Mouse (Mus musculus) erythroid progenitor cell, adult 5-6 weeks (primary cell): ENCODE measurements around the gene Lrrc4. TPM values are rescaled to one million over a fixed set of nuclear protein-coding genes. Genes with fewer than 3 reads are reported as not detected.

Source experiments
- ATAC-seq: replicated peaks from 2 replicates; pipeline ENCODE4 v1.8.0; 2016; ENCODE audit warnings: moderate number of reproducible peaks, mild to moderate bottlenecking, moderate TSS enrichment, inconsistent platforms; ENCODE audit not compliant: poor library complexity, low FRiP score, severe bottlenecking
- total RNA-seq, 2 experiments: library from RNA; stranded (forward) in 1 of 2; stranded (reverse) in 1 of 2; fragments of 150-400 nt in 1 of 2; fragments of 186-747, 209-891 nt in 1 of 2; gene quantifications; 2 replicates each; pipeline versions ENCODE4 v1.2.3 to v1.2.4; 2015 to 2017; ENCODE audit warnings: low replicate concordance in 2 of 2

Gene Lrrc4
- total RNA-seq, 2 experiments from 2014 or later: not detected

DNA sequence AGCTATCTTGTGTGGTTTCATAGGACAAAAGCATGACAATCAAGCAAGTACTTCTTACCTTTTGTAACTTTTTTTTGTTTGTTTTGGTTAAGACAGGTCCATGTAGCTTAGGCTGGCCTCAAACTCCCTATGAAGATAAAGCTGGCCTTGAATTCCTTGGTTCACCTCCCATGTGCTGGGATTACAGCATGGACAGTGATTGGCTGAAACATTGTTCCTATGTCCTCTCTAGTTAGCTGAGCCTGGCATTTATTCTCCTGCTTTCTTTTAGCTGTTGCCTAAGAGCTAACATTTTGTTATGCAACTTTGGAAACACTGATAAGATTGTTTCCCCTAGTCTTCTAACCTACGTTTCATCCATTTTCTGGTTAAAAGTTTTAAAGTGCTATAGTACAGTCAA, 93.9 kb downstream of the Lrrc4 start:
- ATAC-seq: no peak

DNA sequence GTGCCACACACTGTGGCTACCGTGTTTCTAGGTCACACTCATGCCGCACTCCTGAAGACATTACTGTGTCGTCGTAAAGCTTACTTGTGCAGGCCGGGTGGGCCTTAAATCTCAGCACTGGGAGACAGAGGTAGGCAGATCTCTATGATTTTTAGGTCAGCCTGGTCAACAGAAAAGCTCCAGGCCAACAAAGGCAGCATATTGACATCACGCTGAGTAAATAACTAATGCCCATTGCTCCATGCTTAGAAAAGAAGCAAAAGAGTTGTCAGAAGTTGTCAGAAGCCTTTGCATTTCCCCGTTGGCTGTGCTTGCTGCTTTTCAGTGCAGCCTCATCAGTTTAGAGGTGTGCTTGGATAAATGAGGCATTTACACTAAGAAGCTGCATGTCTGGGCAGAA, 94.9 kb downstream of the Lrrc4 start:
- ATAC-seq: no peak

DNA sequence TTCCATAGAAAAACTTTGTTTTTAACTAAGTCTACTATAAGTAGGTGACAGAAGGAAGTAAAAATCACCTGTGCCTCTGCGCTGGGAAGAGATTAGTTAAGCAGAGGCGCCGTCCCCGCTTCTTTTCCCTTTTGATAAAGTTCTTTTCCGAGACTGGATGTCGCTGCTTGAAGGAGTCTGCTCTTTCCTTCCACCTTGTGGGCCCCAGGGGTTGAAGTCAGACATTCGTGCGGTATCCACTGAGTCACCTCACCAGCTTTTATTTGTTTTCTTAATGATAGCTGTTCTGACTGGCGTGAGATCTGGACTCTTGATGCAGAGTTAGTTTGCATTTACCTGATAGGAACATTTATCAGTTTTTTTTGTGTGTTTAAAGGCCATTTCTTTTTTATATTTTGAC, 96.4 kb downstream of the Lrrc4 start:
- no peak for ATAC-seq

DNA sequence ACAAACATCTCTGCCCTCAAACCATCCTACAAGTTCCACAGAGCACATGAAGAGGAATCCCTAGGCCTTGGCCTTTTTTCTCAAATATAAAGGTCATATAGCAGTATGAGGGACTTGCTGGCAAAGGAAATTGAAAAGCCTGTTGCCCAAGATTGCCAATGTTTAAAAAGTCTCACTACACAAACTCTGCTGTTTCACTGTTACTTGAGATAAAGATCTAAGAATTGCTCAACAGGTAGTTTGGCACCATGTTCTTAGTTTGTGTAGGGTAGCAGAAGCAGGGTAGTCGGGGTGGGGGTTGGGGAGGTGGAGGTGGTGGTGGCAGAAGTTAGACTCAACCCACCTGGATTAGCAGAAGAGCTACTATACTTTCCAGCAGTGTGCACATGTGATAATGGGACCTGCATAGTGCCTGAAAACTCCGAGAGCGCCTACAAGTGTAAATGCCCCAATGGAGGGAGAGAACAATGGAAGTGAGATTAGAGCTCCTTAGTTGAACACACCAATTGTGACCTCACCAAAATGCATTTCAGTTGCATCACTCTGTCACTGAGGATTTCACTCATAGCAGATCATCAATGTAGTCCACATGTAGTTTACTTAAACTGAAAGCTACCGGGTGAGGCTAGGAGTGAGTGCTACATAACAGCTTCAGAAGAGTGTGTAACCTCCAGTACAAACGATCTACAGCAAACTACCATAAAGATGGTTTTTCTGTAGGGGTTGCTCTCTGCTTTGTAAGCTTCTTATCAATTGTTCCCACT, 97.5 kb downstream of the Lrrc4 start:
- no peak for ATAC-seq

DNA sequence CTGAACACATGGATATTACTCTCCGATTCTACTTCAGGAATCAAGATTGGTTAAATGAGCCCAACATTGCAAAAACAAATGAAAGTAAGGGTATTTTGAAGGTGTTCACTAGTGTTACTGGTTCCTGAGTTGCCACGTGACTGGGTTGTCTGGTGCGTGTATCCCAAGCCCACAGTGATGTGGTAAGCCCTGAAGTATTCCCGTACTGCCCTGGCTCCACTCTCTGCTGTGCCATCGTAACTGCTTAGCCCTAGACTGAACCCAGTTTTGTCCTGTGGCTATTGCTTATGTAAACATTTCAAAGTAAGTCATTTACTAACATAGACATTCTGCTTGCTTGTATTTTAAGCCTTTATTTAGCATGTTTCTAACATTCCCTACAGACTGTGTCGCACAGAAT, 100.3 kb downstream of the Lrrc4 start:
- no peak for ATAC-seq

DNA sequence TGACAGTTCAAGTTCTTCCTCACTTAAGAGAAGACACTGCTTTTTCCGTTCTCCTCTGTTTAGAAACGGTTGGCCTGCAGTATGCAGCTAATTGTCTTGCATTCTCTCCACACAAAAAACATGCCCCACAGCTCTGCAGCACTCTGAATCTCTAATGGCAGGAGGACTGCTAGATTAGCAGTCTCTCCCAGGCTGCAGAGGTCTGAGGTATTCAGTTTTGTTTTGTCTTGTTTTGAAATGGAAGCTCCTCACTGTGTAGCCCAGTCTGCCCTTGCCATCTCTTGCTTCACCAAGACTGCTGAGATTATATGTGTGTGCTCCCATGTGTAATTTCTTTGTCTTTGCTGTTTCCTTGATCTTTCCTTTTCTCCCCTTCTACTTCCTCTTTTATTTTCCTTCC, 101.9 kb downstream of the Lrrc4 start:
- ATAC-seq: no peak

DNA sequence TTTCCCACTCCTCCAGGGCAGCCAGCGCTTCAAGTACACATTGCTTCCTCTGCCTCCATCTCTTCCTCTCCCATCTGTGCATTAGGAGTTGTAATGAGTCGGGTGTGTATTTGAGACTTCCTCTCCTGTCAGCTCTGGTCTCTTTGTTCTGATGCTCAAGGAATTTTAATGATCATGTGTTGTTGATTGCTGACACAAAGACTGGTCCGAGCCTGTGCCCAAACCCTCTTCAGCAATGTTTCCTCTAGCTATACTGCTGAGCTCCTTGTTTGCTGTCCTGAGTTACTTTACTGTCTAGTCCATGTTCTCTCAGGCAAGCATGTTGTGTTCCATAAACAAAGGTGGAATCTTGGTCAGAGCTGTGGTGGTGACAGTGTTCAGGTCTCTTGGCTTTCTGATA, 102.3 kb downstream of the Lrrc4 start:
- ATAC-seq: no peak

DNA sequence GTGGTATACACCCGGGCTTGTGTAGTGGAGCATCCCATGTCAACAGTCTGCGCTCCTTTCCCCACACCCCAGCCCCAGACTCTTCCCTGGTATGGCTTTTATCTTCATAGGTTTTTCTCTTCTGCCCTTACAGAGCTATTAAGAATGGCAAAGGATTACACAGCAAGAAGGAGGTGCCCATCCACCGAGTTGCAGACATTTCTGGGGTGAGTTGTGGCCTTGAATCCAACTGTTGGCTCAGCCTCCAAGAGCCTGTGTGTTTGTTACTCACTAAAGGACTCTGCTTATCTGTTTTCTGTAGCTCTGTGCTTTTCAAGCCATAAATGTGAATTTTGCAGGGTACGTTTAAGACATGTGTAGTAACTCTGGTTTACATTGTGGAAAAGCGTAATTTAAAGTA, 106.8 kb downstream of the Lrrc4 start:
- no peak for ATAC-seq

DNA sequence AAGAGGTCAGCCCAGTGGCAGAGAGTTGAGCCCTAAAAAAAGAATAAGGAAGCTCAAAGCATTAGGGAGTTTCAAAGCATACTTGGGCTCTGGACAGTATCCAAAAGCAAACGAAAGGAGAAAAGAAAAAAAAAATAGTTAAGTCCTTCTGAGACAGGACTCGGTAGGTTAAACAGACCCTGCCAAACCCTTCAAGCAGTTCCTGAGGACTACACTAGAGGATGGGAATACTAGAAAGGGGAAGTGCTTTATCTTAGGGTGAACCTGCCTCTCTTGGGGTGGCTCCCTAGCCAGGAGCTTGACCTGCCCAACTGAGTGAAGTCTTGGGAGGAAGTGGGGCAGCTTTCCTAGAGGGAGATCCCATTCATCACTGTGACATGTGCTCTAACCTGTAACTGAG, 108.5 kb downstream of the Lrrc4 start:
- ATAC-seq: no peak

DNA sequence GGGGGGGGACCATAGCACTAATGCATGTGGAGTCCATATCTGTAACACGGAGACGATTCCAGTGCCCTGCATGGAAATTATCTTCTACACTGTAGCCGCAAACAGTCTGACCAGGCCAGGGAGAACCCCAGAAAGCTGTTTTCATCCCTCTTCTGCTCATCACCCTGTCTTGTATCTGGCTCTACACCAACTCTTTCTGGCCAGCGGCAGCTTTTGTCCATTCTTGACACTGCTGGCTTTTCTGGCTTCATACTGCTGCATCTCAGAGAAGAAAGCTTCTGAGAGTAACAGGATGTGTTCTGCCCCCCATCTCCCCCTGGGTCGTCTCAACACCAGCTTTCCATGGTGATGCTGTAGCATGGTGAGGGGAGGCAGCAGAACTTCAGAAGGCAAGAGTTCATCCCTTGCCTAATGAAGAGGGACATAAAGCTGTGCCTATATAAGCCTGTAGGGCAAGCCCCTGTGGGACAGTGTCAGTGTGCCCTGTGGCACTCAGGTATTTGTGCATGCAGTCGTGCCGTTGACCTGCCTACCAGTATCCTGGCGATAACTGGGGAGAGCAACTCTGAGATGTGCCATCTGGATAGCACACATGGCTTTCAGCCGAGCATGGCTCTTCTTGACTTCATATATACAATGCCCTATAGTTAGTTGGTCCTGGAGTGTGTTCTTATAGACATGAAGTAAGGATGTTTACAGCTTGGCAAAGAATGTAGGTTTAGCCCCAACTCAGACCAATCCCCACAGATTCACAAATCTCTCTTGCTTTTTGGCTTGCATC, 111.0 kb downstream of the Lrrc4 start:
- ATAC-seq: no peak

DNA sequence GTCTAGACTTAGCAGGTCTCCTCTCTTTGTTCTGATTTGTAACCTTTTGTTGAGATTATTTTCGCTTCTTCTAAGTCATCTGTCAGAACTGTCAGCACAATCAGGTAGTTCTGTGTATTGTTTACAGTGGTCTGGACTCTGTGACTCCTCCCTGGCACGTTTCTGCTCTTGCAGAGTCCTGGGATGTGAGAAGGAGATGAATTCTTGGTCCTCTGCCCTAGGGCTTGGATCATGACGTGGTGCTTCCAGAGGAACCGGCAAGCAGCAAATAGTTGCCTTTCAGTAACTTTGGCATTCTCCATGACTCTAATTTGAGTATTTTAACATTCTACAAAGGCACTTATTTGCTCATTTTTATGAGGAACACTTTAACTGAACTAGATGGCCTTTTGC, 113.7 kb downstream of the Lrrc4 start:
- no peak for ATAC-seq

DNA sequence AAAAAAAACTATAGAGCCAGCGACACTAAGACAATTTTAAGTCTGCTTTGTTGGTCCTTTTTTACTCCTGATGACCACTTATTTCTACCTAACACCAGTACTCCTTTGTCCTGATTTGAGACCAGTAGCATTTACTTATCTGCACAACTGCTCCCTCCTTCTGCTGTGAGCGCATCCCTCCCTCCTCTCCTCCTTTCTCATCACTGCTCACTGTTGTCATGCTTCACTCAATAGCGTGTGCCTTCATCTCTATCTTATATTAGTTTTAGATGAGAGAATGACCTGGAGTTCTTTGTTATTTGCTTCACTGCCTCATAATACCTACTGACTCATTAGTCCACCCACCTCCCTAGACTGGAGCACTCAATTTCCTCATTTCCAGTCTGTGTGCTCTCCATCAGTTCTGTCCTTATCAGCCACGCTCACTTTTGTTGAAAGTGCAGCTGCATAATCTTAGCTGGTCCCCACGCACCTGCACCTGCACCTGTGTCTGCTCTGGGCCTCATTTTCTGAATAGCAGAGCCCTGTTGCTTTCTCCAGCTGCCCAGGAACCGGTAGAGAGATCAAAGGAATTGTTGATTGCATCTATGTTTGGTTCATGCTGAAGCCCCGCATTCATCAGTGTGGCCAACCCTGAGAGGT, 114.2 kb downstream of the Lrrc4 start:
- no peak for ATAC-seq

DNA sequence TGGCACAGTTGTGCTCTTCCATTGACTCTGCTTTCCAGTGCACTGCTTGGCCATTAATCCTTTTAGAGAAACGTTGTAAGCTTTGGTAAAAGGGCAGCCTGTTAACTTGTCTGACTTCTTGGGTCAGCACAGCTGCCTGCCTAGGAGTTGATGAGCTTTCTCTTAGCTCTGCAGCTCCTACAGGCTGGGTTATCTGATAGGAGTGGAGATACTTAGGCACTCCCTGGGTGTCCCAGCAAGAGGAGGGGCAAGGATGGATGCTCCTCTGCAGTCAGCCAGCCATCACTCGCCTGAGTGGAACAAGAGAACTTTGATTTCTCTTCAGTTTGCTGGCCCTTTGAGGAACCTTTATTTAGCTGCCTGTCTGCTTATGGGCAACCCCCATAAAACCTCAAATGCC, 121.5 kb downstream of the Lrrc4 start:
- ATAC-seq: peak; percentile 52; the same call in 1 of the 2 replicates

DNA sequence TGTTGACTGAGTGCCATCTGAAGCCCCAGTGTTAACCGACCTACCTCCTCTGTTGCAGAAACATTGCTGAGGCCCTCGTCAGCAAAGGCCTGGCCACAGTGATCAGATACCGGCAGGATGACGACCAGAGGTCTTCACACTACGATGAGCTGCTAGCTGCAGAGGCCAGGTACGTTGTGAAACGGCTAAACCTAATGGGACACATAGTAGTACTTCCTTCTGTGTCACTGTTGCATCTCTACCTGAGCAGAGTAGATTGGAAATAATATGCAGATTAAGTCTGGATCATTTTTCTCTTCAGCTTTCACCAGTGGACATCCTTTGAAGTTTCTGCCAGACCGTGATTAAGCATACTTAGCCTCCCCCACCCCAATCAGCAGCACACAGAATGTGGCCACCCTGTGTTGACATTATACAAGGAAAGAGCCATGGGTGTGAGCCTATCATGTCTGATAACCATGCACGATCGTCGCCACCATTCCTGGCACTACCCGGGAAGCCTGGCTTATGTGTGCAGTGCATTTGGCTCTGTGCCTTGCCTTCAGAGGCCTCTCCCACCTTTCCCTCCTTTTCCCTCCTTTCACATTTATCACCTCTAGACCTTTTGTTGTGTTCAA, 124.5 kb downstream of the Lrrc4 start:
- ATAC-seq: peak; percentile 84

DNA sequence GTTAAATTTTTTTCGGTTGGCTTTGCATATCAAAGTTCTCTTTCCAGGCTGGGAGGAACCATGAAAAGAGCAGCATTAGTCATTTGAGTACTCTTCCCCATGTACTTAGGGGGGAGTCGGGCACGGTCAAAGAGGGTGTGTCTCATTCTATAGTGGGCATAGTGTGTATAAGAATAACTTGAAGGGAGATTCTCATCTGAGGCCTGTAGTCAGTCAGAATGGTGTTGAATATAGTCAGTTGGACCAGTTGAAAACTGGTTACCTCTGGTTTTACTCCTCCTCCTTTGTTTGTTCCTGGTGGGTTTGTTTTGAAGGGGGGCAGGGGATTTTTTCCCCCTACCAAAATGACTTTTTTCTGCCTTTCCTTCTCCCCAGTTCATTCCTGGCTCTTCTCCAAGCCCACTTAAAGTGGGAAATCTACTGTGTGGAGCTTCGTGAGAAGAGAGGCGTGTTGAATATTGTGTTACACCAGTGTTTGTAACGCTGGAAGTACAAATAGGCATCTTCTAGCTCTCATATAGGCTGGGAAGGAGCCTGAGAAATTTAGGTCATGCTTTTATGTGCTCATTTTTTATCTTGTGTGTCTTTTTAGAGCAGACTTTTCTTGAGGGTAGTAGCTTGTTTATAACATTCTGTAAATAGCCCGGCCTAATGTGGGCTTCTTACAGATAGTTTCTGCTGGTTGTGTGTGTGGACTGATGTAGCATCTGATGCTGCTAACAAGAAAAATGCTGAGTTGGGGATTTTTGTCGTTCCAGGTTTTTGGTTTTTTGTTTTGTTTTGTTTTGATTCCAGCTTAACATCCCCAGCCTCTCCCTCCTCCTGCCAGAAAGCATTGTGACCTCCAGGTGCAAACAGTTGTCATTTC, 125.2 kb downstream of the Lrrc4 start:
- ATAC-seq: no peak

DNA sequence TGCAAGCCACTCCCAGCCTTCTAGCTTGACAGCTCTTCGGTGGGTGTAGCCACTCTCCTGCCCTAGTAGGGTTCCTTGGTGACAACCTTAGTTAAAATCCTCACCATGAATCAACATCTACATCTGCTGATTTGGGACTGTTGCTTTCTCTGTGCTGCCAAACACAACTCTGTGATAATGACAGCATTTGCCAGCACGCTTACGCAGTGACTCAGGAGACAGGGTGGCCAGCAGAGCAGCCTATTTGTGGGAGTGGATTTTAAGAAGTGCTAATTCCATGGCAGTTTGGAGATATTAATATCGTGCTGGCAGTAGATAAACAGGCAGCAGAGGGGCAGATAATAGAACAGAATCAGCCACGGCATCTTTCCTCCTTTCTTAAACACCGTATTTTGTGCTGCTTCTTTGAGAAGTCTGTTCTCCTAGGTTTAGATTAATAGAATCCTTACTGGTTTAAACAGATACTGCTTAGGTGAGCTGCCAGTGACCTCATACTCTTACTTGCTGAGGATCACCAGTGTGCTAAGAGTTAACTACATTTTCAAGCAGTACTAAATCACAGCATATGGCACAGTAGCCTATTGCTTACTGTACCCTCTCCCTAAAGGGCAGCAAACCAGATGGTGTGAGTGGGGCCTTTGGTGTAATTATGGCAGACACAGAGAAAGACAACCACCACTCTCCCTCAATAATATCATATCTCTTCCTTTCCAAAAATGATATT, 126.0 kb downstream of the Lrrc4 start:
- ATAC-seq: peak; percentile 45

DNA sequence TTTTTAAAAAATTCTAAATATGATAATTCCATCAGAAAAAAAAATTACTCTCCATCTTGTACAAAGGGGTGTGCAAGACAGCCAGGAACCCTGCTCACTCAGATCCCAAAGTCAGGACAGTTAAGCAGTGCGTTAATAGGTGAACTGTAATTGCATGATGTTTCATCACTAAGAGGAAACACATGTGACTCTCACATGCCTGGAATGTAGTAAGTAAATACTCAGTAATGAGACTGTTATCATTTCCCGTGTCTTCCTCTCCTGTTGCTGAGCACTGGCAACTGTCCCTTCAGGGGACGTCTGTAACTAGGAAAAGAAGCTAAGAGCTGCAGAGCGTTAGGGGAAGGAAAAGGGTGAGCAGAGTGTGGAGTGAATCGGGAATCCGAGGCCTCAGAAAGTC, 126.9 kb downstream of the Lrrc4 start:
- no peak for ATAC-seq

DNA sequence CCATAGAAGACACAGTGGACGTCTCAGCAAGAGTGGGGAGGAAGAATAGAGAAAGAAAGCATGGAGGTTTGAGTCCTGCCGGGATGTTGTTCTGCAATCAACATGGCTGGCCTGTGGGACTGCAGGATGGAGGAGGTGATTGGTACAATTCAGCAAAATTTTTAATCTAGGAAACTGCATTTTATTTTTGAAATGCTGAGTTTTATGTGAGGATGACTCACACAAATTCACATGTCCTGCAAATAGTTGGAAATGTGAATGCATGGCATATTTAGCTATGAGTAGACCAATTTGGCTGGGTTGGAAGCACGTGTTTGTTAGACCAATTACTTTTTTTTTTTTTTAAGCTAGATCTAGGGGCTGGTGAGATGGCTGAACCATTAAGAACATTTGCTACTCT, 134.3 kb downstream of the Lrrc4 start:
- ATAC-seq: no peak

DNA sequence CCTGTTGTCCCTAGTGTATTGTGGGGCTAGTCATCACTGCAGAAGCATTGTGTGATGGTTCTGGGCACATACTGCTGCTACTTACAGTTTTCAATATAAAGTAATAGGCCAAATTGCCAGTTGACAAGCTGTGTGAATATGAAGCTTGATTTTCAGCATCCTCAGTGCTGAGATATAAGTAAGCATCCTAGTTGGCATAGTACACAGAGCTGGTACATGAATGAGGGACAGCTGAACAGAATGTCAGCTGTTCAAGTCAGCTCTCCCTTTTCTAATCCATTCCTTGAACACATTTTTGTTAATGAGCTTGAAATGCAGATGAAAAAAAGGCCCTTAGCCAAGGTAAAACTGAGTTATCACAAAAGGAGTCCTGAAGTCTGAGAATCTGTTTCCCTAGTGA, 138.9 kb downstream of the Lrrc4 start:
- no peak for ATAC-seq
